Mouse (Mus musculus): ENCODE data around the gene Kif21a. TPM values are rescaled to one million over a fixed set of nuclear protein-coding genes. Genes with fewer than 3 reads are reported as not detected.

Kif21a gene
- polyA plus RNA-seq, 1 experiment from 2014 or later = 17.2 TPM

DNA sequence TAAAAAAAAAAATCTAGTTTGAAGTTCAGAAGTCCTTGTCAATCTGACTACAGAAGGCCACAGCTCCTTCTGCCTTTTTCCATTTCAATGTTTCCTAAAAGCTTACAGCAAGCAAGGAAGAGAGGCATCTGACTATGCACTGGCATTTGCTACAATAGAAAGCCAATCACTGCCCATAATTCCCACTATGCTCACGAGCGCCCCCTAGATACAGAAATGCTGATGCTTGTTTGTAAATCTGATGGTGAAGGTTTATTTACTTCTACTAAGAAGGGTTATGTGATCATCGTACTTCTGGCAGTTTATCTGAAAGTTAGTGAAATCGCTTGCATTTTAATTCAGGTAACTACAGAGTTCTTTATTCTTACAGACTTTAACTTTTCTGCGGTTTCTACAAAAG is 73.8 kb downstream of the Kif21a start:
- no peaks in the 10 kb centered on the region for H3K4me1 ChIP-seq (replicated peaks; ENCODE audit: control insufficient read depth, insufficient read depth)
- H3K9me3 ChIP-seq (ENCODE audit: control insufficient read depth, low read length) = no peaks in the 10 kb centered on the region
- no peak overlapping the region for H3K27ac ChIP-seq (replicated peaks)
- no peak overlapping the region for H3K9ac ChIP-seq (ENCODE audit: low read length)
- TF ChIP-seq EP300 (optimal IDR thresholded peaks at IDR 0.05) (no peak), CTCF (IDR thresholded peaks at IDR 0.05; ENCODE audit: low read depth) (peak; percentile 57)
- peaks cover 3% of the 10 kb centered on the region; the same call in 1 of the 2 replicates for H3K36me3 ChIP-seq (ENCODE audit: control insufficient read depth, insufficient read depth, low read length)
- H3K4me2 ChIP-seq (replicated peaks; ENCODE audit: low read depth) = no peak overlapping the region
- WGBS = 68% methylated on average over 5 of the region's 5 CpGs
- H3K4me3 ChIP-seq (ENCODE audit: low read depth, low read length) = no peak overlapping the region
- no peaks in the 10 kb centered on the region for H3K27me3 ChIP-seq (ENCODE audit: control insufficient read depth, insufficient read depth, low read length)
- no peak for ATAC-seq (ENCODE audit: low FRiP score, low TSS enrichment)
- DNase-seq (ENCODE audit: low spot score) = no peak

DNA sequence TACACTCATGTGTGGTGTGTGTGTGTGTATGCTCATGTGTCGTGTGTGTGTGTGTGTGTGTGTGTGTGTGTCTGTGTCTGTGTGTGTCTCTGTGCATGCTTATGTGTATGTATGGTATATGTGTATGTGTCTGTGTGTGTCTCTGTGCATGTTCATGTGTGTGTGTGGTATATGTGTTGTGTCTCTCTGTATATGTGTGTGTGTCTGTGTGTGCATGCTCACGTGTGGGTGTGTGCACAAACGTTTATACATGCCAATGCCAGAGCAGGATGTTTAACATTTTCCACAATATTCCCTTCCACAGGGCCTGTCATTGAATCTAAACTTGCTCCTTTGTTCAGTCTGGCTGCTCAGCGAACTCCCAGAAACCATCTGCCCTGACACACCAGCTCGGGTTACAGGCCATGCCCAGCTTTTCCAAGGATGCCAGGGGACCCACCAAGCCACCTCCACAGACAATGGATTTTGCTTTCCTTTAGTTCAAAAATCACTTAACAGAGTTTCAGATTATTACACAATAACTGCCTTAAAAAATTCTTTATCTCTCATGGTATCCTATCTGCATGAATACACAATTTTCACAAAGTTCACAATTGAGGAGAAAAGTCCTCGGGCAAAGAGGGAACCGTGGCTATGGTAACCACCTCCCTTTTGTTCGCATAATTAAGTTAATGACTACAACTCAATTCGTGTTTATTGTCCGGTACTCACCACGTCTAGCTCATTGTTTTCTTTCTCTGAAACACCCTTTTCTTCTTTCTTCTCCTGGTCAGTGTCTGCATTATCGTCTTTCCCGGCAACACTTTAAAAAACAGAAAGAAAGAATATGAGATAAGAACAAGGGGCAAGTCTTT is 77.6 kb downstream of the Kif21a start:
- H3K4me1 ChIP-seq (replicated peaks; ENCODE audit: control insufficient read depth, insufficient read depth) = no peaks in the 10 kb centered on the region
- no peak overlapping the region for H3K27ac ChIP-seq (replicated peaks)
- no peaks in the 10 kb centered on the region for H3K27me3 ChIP-seq (ENCODE audit: control insufficient read depth, insufficient read depth, low read length)
- 0 out of 2 replicates have a peak, but pooled peaks cover 3% of the 10 kb centered on the region for H3K36me3 ChIP-seq (ENCODE audit: control insufficient read depth, insufficient read depth, low read length)
- no peak overlapping the region for H3K4me3 ChIP-seq (ENCODE audit: low read depth, low read length)
- H3K9ac ChIP-seq (ENCODE audit: low read length) = no peak overlapping the region
- ATAC-seq (ENCODE audit: low FRiP score, low TSS enrichment) (no peak), DNase-seq (ENCODE audit: low spot score) (no peak)
- no peak for TF ChIP-seq EP300 (optimal IDR thresholded peaks at IDR 0.05)
- TF ChIP-seq CTCF (IDR thresholded peaks at IDR 0.05; ENCODE audit: low read depth) = no peak
- WGBS = 71% methylated on average over 13 of the region's 13 CpGs
- no peak overlapping the region for H3K4me2 ChIP-seq (replicated peaks; ENCODE audit: low read depth)
- H3K9me3 ChIP-seq (ENCODE audit: control insufficient read depth, low read length) = no peaks in the 10 kb centered on the region

DNA sequence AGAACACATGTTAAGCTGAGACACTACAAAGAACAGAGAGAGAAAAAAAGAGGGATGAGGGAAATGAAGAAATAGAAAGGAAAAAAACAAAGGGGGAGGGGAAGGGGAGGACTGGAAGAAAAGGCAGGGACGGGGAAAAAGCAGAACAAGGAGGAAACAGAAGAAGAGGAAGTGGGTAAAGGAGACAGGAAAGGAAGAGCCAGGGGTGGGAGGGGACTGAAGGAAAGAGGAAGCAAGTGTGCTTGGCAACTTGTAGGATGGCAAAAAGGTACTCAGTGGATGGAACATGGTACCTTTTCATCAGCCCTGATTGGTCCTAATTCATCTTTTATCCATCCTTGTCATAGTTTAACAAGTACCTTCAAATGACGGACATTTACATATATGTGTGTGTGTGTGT is 86.4 kb downstream of the Kif21a start:
- no peaks in the 10 kb centered on the region for H3K4me1 ChIP-seq (replicated peaks; ENCODE audit: control insufficient read depth, insufficient read depth)
- no peak overlapping the region for H3K4me3 ChIP-seq (ENCODE audit: low read depth, low read length)
- H3K9me3 ChIP-seq (ENCODE audit: control insufficient read depth, low read length) = no peaks in the 10 kb centered on the region
- H3K27ac ChIP-seq (replicated peaks) = no peak overlapping the region
- no peak overlapping the region for H3K4me2 ChIP-seq (replicated peaks; ENCODE audit: low read depth)
- H3K27me3 ChIP-seq (ENCODE audit: control insufficient read depth, insufficient read depth, low read length) = no peaks in the 10 kb centered on the region
- 86% methylated on average over 2 of the region's 2 CpGs for WGBS
- no peak overlapping the region for H3K9ac ChIP-seq (ENCODE audit: low read length)
- TF ChIP-seq EP300 (optimal IDR thresholded peaks at IDR 0.05) (no peak), CTCF (IDR thresholded peaks at IDR 0.05; ENCODE audit: low read depth) (no peak)
- DNase-seq (ENCODE audit: low spot score) = no peak
- peaks cover 2% of the 10 kb centered on the region; the same call in 1 of the 2 replicates for H3K36me3 ChIP-seq (ENCODE audit: control insufficient read depth, insufficient read depth, low read length)
- no peak for ATAC-seq (ENCODE audit: low FRiP score, low TSS enrichment)

DNA sequence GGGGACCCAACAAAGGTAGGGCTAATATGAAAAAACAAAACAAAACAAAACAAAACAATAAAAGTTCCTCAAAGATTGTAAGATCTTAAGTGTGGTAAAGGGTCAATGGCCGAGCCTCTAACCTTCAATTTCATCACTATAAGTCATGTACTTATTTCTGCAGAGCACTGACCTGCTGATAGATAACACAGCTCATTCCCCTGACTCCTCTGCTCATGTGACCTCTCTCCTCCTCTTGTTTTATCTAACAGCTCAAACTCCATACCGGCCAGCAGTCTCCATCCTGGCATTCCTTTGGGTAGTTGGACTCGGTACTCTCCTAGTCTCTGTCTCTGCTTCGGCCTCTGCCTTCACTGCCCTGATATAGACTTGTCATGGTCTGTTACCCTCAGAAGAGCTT is 87.2 kb downstream of the Kif21a start:
- no peak for DNase-seq (ENCODE audit: low spot score)
- 85% methylated on average over 4 of the region's 4 CpGs for WGBS

DNA sequence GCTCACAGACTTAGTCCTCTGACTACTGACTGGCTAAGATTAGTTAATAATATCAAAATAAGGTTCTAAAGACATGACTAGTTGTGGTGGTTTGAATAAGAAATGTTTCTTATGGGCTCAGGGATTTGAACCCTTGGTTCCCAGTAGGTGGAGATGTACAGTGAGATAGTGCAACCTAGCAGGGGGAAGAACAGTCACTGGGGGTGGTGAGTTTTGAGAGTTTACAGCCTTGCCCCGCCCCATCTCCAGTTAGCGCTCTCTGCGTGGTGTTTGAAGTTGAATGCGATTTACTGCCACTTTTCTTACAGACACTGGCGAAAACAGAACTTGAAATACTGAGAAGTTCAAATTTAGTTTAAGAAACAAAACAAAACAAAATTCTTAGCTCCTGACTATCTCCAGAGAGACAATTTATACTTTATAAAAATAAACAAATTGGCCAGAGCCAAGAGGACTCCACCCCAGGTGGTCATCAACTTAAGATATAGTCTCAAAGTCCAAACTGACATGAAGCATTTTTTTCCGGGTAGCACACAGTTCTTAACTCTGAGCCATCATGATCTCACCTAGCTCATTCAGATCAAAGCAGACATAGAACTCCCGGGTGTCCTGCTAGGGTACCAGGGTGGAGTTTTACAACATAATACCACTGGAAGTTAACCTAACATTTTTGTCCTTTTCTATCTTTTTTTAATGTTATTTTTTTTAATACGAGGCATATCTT is 88.8 kb downstream of the Kif21a start:
- Histone ChIP-seq H3K4me2 (replicated peaks; ENCODE audit: low read depth) (no peak overlapping the region), H3K27me3 (ENCODE audit: control insufficient read depth, insufficient read depth, low read length) (no peaks in the 10 kb centered on the region), H3K9me3 (ENCODE audit: control insufficient read depth, low read length) (no peaks in the 10 kb centered on the region), H3K4me1 (replicated peaks; ENCODE audit: control insufficient read depth, insufficient read depth) (no peaks in the 10 kb centered on the region), H3K27ac (replicated peaks) (no peak overlapping the region), H3K36me3 (ENCODE audit: control insufficient read depth, insufficient read depth, low read length) (peaks cover 2% of the 10 kb centered on the region; the same call in 1 of the 2 replicates), H3K9ac (ENCODE audit: low read length) (no peak overlapping the region), H3K4me3 (ENCODE audit: low read depth, low read length) (no peak overlapping the region)
- DNase-seq (ENCODE audit: low spot score) (no peak), ATAC-seq (ENCODE audit: low FRiP score, low TSS enrichment) (no peak)
- WGBS = 89% methylated on average over 8 of the region's 8 CpGs
- no peak for TF ChIP-seq EP300 (optimal IDR thresholded peaks at IDR 0.05)
- no peak for TF ChIP-seq CTCF (IDR thresholded peaks at IDR 0.05; ENCODE audit: low read depth)

More for the DNA sequence above, 87.2 kb downstream of the Kif21a start:
- TF ChIP-seq EP300 (optimal IDR thresholded peaks at IDR 0.05) = no peak
- TF ChIP-seq CTCF (IDR thresholded peaks at IDR 0.05; ENCODE audit: low read depth) = no peak
- Histone ChIP-seq H3K9ac (ENCODE audit: low read length) (no peak overlapping the region), H3K4me1 (replicated peaks; ENCODE audit: control insufficient read depth, insufficient read depth) (no peaks in the 10 kb centered on the region), H3K9me3 (ENCODE audit: control insufficient read depth, low read length) (no peaks in the 10 kb centered on the region), H3K4me3 (ENCODE audit: low read depth, low read length) (no peak overlapping the region), H3K27me3 (ENCODE audit: control insufficient read depth, insufficient read depth, low read length) (no peaks in the 10 kb centered on the region), H3K4me2 (replicated peaks; ENCODE audit: low read depth) (no peak overlapping the region), H3K36me3 (ENCODE audit: control insufficient read depth, insufficient read depth, low read length) (peaks cover 2% of the 10 kb centered on the region; the same call in 1 of the 2 replicates), H3K27ac (replicated peaks) (no peak overlapping the region)
- no peak for ATAC-seq (ENCODE audit: low FRiP score, low TSS enrichment)

DNA sequence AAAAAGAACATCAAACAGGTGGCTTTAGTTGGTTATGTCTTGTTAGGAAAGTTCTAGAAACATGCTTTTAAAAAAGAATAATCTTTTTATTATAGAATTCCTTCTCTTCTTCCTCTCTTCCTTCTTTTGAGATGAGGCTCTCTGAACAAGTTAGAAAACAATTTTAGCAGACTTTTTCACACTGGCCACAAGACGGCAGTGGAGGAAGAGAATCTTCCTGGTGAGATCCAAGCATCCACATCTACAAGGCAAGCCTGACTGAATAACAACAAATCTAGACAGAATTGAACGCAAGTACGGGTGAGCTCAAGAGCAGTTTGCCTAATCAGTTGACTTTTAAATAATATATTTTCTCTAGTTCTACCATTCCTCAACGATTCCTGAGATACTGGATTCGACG is 98.4 kb downstream of the Kif21a start:
- H3K9ac ChIP-seq (ENCODE audit: low read length) = no peak overlapping the region
- no peak overlapping the region for H3K27ac ChIP-seq (replicated peaks)
- no peaks in the 10 kb centered on the region for H3K36me3 ChIP-seq (ENCODE audit: control insufficient read depth, insufficient read depth, low read length)
- peak; percentile 27; the same call in 1 of the 2 replicates for TF ChIP-seq CTCF (IDR thresholded peaks at IDR 0.05; ENCODE audit: low read depth)
- no peak for TF ChIP-seq EP300 (optimal IDR thresholded peaks at IDR 0.05)
- H3K4me1 ChIP-seq (replicated peaks; ENCODE audit: control insufficient read depth, insufficient read depth) = no peaks in the 10 kb centered on the region
- no peak for DNase-seq (ENCODE audit: low spot score)
- H3K4me2 ChIP-seq (replicated peaks; ENCODE audit: low read depth) = no peak overlapping the region
- H3K27me3 ChIP-seq (ENCODE audit: control insufficient read depth, insufficient read depth, low read length) = no peaks in the 10 kb centered on the region
- H3K4me3 ChIP-seq (ENCODE audit: low read depth, low read length) = no peak overlapping the region
- ATAC-seq (ENCODE audit: low FRiP score, low TSS enrichment) = no peak
- H3K9me3 ChIP-seq (ENCODE audit: control insufficient read depth, low read length) = no peaks in the 10 kb centered on the region
- 84% methylated on average over 6 of the region's 6 CpGs for WGBS
